Mouse (Mus musculus): ENCODE data around the gene Olfr299.

The Olfr299 gene

GRCm38 (mm10) chr7:86459621-86460020 is at the start of gene Olfr299:
TSS of gene Olfr299 (plus strand) at chr7:86459921.
- DNase-seq (ENCODE audit: low spot score), result no peak

- DNase-seq (ENCODE audit: low spot score), result no peak
These were observed 32.7 kb downstream of the Olfr299 start, which contains the start of gene Olfr298 for GRCm38 (mm10) chr7:86492384-86492783. TSS of gene Olfr298 (minus strand) at chr7:86492484.

Data from layer of hippocampus, adult 11-12 months (tissue).